Mouse (Mus musculus) stomach, postnatal 0 days (tissue): Measurements from ENCODE around the gene Polr2g. TPM values are rescaled to one million over a fixed set of nuclear protein-coding genes. Genes with fewer than 3 reads are reported as not detected.
A peak's percentile ranks its signal among the peaks of the same experiment; 100 is the strongest.

Experiments
- ATAC-seq: fragments of 200-750 bp; cut with Nextera tagmentation; 2 replicates; pipeline ENCODE4 v1.8.0; 2017; ENCODE audit not compliant: low FRiP score, low TSS enrichment
- DNase-seq: peaks from one replicate; pipeline ENCODE4 v3.0.0-alpha.2; 2016; ENCODE audit warnings: low spot score
- H3K27ac ChIP-seq: fragments of 300-500 bp; sonication (generic); replicated peaks from 2 replicates; pipeline ENCODE4 v1.5.1; 2014; ENCODE audit warnings: mild to moderate bottlenecking, control low read depth
- H3K27me3 ChIP-seq: fragments of 300-500 bp; sonication (generic); 2 replicates; pipeline ENCODE4 v1.6.1; 2014; ENCODE audit warnings: low read length; ENCODE audit not compliant: control insufficient read depth, insufficient read depth
- H3K36me3 ChIP-seq: fragments of 300-500 bp; sonication (generic); 2 replicates; pipeline ENCODE4 v1.6.1; 2014; ENCODE audit warnings: low read length, mixed read lengths; ENCODE audit not compliant: control insufficient read depth, insufficient read depth
- H3K4me1 ChIP-seq: fragments of 300-500 bp; sonication (generic); replicated peaks from 2 replicates; pipeline ENCODE4 v1.6.1; 2014; ENCODE audit warnings: antibody characterized with exemption; ENCODE audit not compliant: control insufficient read depth, insufficient read depth
- H3K4me2 ChIP-seq: fragments of 300-500 bp; sonication (generic); replicated peaks from 2 replicates; pipeline ENCODE4 v1.6.1; 2014; ENCODE audit warnings: low read depth, mild to moderate bottlenecking, control low read depth, moderate library complexity
- H3K4me3 ChIP-seq: fragments of 300-500 bp; sonication (generic); 2 replicates; pipeline ENCODE4 v1.5.1; 2014; ENCODE audit warnings: low read depth, low read length, control low read depth
- H3K9ac ChIP-seq: fragments of 300-500 bp; sonication (generic); 2 replicates; pipeline ENCODE4 v1.6.1; 2014; ENCODE audit warnings: mild to moderate bottlenecking, low read length, control low read depth, mixed read lengths
- H3K9me3 ChIP-seq: fragments of 300-500 bp; sonication (generic); 2 replicates; pipeline ENCODE4 v1.6.1; 2016; ENCODE audit warnings: low read length; ENCODE audit not compliant: control insufficient read depth
- CTCF ChIP-seq: IDR thresholded peaks from 2 replicates; pipeline ENCODE4 v1.5.1; 2016; ENCODE audit warnings: antibody characterized with exemption, low read depth, mild to moderate bottlenecking, moderate library complexity
- EP300 ChIP-seq: optimal IDR thresholded peaks from 2 replicates; pipeline ENCODE3; 2016; ENCODE audit warnings: antibody characterized with exemption
- WGBS: fragments of 180-500 bp; shearing (Covaris S2); extraction: QIAGEN DNeasy Blood & Tissue Kit; methylation state at CpG from one replicate; pipeline ENCODE4 v1.1.7; 2014; 5-methylcytosine and 5-hydroxymethylcytosine counted together
- polyA plus RNA-seq: library from polyadenylated mRNA; unstranded; fragments of >200 nt; fragmentation: Nextera tagmentation; extraction: Ambion mirVana; gene quantifications from 2 replicates; pipeline ENCODE4 v1.2.1, GENCODE M21; 2015

Gene Polr2g
- polyA plus RNA-seq, 1 experiment from 2014 or later, result 108 TPM

GRCm38 (mm10) chr19:8774086-8774835, 24.1 kb downstream of the Polr2g start, which contains the start of gene Tmem179b:
Tmem179b (minus strand) TSS chr19:8774467.
- H3K9ac ChIP-seq, result peak within 1 kb of the TSS; percentile 95
- H3K27ac ChIP-seq, result peak within 1 kb of the TSS; percentile 98
- 0% methylated on average over 55 of the region's 68 CpGs for WGBS
- DNase-seq (peak; percentile 97), ATAC-seq (peak; percentile 91)
- peak within 1 kb of the TSS; percentile 82 for H3K4me3 ChIP-seq
- TF ChIP-seq EP300, result peak; percentile 72
- TF ChIP-seq CTCF, result no peak
- peak within 1 kb of the TSS; percentile 98 for H3K4me2 ChIP-seq
- peaks cover 3% of the 10 kb centered on the region; the same call in 1 of the 2 replicates for H3K36me3 ChIP-seq
- peaks cover 4% of the 10 kb centered on the region; the same call in 1 of the 2 replicates for H3K4me1 ChIP-seq
- H3K9me3 ChIP-seq, result no peaks in the 10 kb centered on the region
- H3K27me3 ChIP-seq, result no peaks in the 10 kb centered on the region

- Histone ChIP-seq H3K4me3 (peak overlapping the region; percentile 82), H3K9ac (peak overlapping the region; percentile 95; the same call in 1 of the 2 replicates), H3K36me3 (peaks cover 5% of the 10 kb centered on the region), H3K4me2 (peak overlapping the region; percentile 98), H3K27me3 (no peaks in the 10 kb centered on the region), H3K9me3 (no peaks in the 10 kb centered on the region), H3K4me1 (peaks cover 4% of the 10 kb centered on the region; the same call in 1 of the 2 replicates), H3K27ac (peak overlapping the region; percentile 98)
- no peak for ATAC-seq
- no peak for DNase-seq
- TF ChIP-seq EP300 (no peak), CTCF (no peak)
- 38% methylated on average over 6 of the region's 6 CpGs for whole genome bisulfite sequencing
These were observed 25.0 kb downstream of the Polr2g start for GRCm38 (mm10) chr19:8773409-8773808.

- H3K9ac ChIP-seq, result no peak overlapping the region
- H3K27ac ChIP-seq, result no peak overlapping the region
- peak overlapping the region; percentile 98 for H3K4me2 ChIP-seq
- H3K9me3 ChIP-seq, result no peaks in the 10 kb centered on the region
- H3K36me3 ChIP-seq, result peaks cover 9% of the 10 kb centered on the region
- WGBS, result 68% methylated on average over 5 of the region's 5 CpGs
- TF ChIP-seq CTCF (no peak), EP300 (no peak)
- ATAC-seq (no peak), DNase-seq (no peak)
- H3K4me1 ChIP-seq, result peaks cover 4% of the 10 kb centered on the region; the same call in 1 of the 2 replicates
- H3K27me3 ChIP-seq, result no peaks in the 10 kb centered on the region
- peak overlapping the region; percentile 82 for H3K4me3 ChIP-seq
These were observed 25.4 kb downstream of the Polr2g start for GRCm38 (mm10) chr19:8772996-8773395.

GRCm38 (mm10) chr19:8770567-8771270, 27.7 kb downstream of the Polr2g start, which contains the start of gene Tmem223:
Tmem223 (plus strand) TSS chr19:8770996.
- TF ChIP-seq EP300 (no peak), CTCF (peak; percentile 29; the same call in 1 of the 2 replicates)
- Histone ChIP-seq H3K4me1 (peaks cover 4% of the 10 kb centered on the region; the same call in 1 of the 2 replicates), H3K9ac (peak within 1 kb of the TSS; percentile 94), H3K4me2 (peak within 1 kb of the TSS; percentile 70), H3K27ac (peak within 1 kb of the TSS; percentile 93), H3K27me3 (no peaks in the 10 kb centered on the region), H3K4me3 (peak within 1 kb of the TSS; percentile 76), H3K36me3 (peaks cover 16% of the 10 kb centered on the region), H3K9me3 (no peaks in the 10 kb centered on the region)
- ATAC-seq (peak; percentile 59), DNase-seq (peak; percentile 84)
- WGBS, result 19% methylated on average over 29 of the region's 29 CpGs

- Histone ChIP-seq H3K27me3 (no peaks in the 10 kb centered on the region), H3K4me1 (no peaks in the 10 kb centered on the region), H3K9ac (no peak overlapping the region), H3K4me3 (no peak overlapping the region), H3K4me2 (no peak overlapping the region), H3K9me3 (no peaks in the 10 kb centered on the region), H3K36me3 (peaks cover 34% of the 10 kb centered on the region), H3K27ac (no peak overlapping the region)
- ATAC-seq, result no peak
- TF ChIP-seq CTCF (no peak), EP300 (no peak)
- 96% methylated on average over 9 of the region's 9 CpGs for WGBS
- DNase-seq, result no peak
These were observed 32.8 kb downstream of the Polr2g start for GRCm38 (mm10) chr19:8765562-8765961.
